Mouse (Mus musculus): ENCODE measurements around the gene Poldip3.

DNA sequence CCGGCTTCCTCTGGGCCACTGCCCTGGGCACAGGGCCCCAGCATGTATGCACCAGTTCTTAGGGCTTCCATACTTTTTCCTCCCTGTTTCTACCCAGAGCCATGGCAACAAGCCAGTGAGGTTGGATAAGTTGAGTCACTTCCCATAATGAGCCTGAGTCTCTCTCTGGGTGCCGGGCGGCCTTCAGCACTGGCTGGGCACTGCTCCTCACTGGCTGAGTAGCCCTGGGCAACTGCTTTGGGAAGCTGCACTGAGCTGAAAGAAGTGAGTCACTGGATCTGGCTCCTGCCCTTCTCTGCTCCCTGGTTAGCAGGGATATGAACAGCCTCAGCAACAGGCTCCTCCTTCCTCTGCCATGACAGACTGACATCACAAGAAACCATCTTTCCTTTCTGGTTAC lies 17.5 kb upstream of the Poldip3 start:
- no peak for TF ChIP-seq POLR2A (IDR thresholded peaks at IDR 0.05; ENCODE audit: borderline replicate concordance, low read depth, low read length)
- TF ChIP-seq CTCF (IDR thresholded peaks at IDR 0.05; ENCODE audit: low read depth, low read length) = no peak
